Mouse (Mus musculus): ENCODE results near the gene Nlk.
"Not testable (repeated sequence)": the region's sequence is repeated elsewhere in the genome, so short reads cannot be mapped to it uniquely, and the experiment has no call there.

Nlk gene

DNA sequence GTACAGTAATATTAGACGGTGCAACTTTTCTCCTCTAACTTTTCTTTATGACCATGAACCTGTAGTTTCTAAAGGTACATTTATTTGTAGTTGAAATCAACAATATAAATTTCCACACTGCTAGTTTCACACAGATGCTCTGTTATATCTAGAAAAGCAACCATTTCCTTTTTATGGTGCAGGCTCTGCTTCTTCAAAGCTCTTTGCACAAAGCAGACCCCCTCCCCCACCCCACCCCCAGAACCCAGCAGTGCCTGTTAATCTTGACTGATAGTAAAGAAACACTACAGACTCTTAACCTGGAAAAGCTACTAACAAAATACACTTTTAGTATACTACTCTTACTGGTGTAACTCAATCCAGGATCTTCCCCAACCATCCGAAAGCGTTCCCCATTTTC, 6.6 kb downstream of the Nlk start:
- DNase-seq (ENCODE audit: low read depth in 1 of 2, low spot score in 2 of 2): no peak

- DNase-seq (ENCODE audit: low read depth in 1 of 2, low spot score in 2 of 2): no peak
Observed at GRCm38 (mm10) chr11:78681058-78681457, 16.1 kb downstream of the Nlk start.

- DNase-seq (ENCODE audit: low read depth in 1 of 2, low spot score in 2 of 2): no peak
Observed at GRCm38 (mm10) chr11:78678761-78679160, 18.4 kb downstream of the Nlk start.

GRCm38 (mm10) chr11:78668647-78669046, 28.5 kb downstream of the Nlk start:
- no peak for DNase-seq (ENCODE audit: low read depth in 1 of 2, low spot score in 2 of 2)

DNA sequence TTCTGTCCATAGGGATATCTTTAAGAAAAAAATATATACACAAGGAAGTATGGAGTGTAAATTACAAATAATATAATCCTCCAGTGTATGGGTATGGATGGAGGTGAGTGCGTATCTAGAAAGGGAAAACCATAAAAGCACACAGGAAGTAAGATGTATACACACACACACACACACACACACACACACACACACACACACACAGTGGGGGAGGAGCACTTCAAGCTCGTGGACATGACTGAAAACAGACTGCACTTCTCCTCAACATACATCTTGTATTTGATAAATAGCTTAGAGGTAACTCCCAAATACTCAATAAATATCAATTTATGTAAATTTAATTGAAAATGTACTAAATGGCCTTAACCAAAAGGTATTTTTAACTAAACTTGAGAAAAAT, 32.3 kb downstream of the Nlk start:
- DNase-seq (ENCODE audit: low read depth in 1 of 2, low spot score in 2 of 2): no peak

GRCm38 (mm10) chr11:78663916-78664315, 33.3 kb downstream of the Nlk start:
- no peak for DNase-seq (ENCODE audit: low read depth in 1 of 2, low spot score in 2 of 2)

DNA sequence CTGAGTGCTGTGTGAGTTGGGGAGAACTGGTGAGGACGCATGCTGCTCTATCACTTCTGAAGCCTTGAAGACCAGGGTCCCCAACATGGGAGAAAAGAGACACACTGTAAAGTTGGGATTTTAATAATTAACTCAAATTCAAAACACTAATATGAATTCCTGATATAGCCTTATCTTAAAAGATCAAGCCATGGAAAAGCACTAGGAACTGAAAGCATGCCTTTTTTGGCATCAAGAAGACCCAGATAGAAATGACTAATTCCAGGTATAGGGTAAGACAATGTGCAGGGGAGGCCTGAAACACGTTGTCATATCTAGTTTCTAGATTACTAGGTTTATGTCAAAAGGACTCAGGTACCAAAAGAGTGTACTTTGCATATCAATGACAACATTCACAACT, 48.0 kb downstream of the Nlk start:
- DNase-seq (ENCODE audit: low read depth in 1 of 2, low spot score in 2 of 2): no peak

GRCm38 (mm10) chr11:78648405-78648804, 48.8 kb downstream of the Nlk start:
- DNase-seq (ENCODE audit: low read depth in 1 of 2, low spot score in 2 of 2): not testable (repeated sequence)

- DNase-seq (ENCODE audit: low read depth in 1 of 2, low spot score in 2 of 2): no peak
Observed at GRCm38 (mm10) chr11:78643746-78644145, 53.4 kb downstream of the Nlk start.

GRCm38 (mm10) chr11:78642151-78642550, 55.0 kb downstream of the Nlk start:
- DNase-seq (ENCODE audit: low read depth in 1 of 2, low spot score in 2 of 2): no peak

DNA sequence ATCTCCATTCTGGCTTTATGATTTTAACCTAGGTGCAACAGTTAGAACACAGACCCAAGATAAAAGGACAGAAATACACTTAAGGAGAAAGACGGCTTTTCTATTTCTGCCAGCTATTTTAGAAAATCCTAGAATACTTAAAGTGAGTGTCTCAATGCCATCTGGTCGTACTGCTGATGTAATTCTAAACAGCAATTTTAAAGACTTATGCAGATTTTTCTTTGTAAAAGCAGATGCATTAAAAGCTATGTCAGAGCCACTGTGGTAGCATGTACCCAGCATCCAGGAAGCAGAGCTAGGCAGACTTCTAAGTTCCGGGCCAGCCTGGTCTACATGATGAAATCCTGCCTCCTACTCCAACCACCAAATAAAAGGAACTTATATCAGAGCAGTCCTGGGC, 56.1 kb downstream of the Nlk start:
- DNase-seq (ENCODE audit: low read depth in 1 of 2, low spot score in 2 of 2): no peak

GRCm38 (mm10) chr11:78632782-78633181, 64.4 kb downstream of the Nlk start:
- no peak for DNase-seq (ENCODE audit: low read depth in 1 of 2, low spot score in 2 of 2)

GRCm38 (mm10) chr11:78628871-78629270, 68.3 kb downstream of the Nlk start:
- DNase-seq (ENCODE audit: low read depth in 1 of 2, low spot score in 2 of 2): no peak

DNA sequence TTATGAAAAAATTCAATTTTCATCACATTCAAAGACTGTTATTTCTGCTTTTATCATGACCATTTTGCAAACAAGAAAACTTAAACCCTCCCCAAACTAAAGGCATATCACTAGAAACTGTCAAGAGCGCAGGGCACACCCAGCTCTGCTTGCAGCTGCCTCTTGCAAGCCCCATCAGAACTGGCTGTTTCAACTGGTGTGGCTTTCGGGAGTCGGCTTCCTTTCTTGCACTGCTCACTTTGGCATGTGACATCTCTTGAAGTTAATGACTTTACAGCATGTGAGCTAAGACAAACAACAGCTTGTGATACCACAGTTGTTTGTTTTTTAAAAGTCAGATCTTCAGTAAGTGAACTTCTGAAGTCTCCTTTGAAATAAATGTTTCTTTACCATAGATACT, 72.8 kb downstream of the Nlk start:
- DNase-seq (ENCODE audit: low read depth in 1 of 2, low spot score in 2 of 2): no peak

GRCm38 (mm10) chr11:78621926-78622325, 75.2 kb downstream of the Nlk start:
- DNase-seq (ENCODE audit: low read depth in 1 of 2, low spot score in 2 of 2): no peak

DNA sequence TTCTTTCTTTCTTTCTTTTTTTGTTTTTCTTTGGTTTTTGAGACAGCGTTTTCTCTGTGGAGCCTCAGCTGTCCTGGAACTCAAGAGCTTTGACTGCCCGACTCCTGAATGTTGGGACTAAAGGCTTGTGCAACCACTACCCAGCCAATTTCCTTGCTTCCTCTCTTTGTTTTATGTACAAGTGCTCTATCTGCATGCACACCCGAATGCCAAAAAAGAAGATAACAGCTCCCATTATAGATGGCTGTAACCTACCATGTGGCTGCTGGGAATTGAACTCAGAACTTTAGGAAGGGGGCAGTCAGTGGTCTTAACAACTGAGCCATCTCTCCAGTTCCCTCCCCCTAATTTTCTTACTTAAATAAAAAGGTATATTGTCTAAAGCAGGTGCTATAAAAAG, 77.0 kb downstream of the Nlk start:
- DNase-seq (ENCODE audit: low read depth in 1 of 2, low spot score in 2 of 2): no peak

GRCm38 (mm10) chr11:78611273-78611672, 85.9 kb downstream of the Nlk start:
- no peak for DNase-seq (ENCODE audit: low read depth in 1 of 2, low spot score in 2 of 2)

- no peak for DNase-seq (ENCODE audit: low read depth in 1 of 2, low spot score in 2 of 2)
Observed at GRCm38 (mm10) chr11:78609657-78610056, 87.5 kb downstream of the Nlk start.

- DNase-seq (ENCODE audit: low read depth in 1 of 2, low spot score in 2 of 2): no peak
Observed at GRCm38 (mm10) chr11:78604826-78605225, 92.3 kb downstream of the Nlk start.

GRCm38 (mm10) chr11:78602781-78603180, 94.4 kb downstream of the Nlk start:
- DNase-seq (ENCODE audit: low read depth in 1 of 2, low spot score in 2 of 2): no peak

- no peak for DNase-seq (ENCODE audit: low read depth in 1 of 2, low spot score in 2 of 2)
Observed at GRCm38 (mm10) chr11:78600926-78601590, 96.1 kb downstream of the Nlk start.

- DNase-seq (ENCODE audit: low read depth in 1 of 2, low spot score in 2 of 2): no peak
Observed at GRCm38 (mm10) chr11:78600496-78600895, 96.7 kb downstream of the Nlk start.

DNA sequence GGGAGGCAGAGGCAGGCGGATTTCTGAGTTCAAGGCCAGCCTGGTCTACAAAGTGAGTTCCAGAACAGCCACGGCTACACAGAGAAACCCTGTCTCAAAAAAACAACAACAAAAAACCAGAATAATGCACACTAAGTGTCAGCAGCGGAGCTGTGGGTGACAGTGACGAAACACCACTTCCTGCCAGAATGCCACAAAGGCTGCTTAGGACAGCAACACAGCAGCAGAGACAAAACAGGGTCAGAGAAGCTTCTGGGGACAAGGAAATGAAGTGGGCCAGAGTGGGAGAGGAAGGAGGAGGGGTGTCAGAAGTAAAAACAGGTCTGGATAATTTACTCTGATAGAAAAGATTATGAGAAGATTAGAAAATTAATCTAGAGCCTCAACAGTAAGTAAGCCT, 97.1 kb downstream of the Nlk start:
- peak; percentile 26 to 37 for DNase-seq (ENCODE audit: low read depth in 1 of 2, low spot score in 2 of 2)

All from monocyte, adult 2 months (primary cell).